Mouse (Mus musculus) E14TG2a.4 (cell line): ENCODE measurements around the gene Pecam1.

ENCODE experiments used
- CTCF ChIP-seq: conservative IDR thresholded peaks from 2 replicates; pipeline ENCODE4 v1.5.1; 2014; ENCODE audit warnings: low read length
- NANOG ChIP-seq: IDR thresholded peaks from 2 replicates; pipeline ENCODE4 v1.6.1; 2014; ENCODE audit warnings: borderline replicate concordance, low read length, mixed read lengths
- POU5F1 ChIP-seq: IDR thresholded peaks from 2 replicates; pipeline ENCODE4 v1.6.1; 2014; ENCODE audit warnings: low read length, borderline replicate concordance

- peak; percentile 52 for TF ChIP-seq CTCF
- TF ChIP-seq NANOG: no peak
- TF ChIP-seq POU5F1: no peak
Measured at GRCm38 (mm10) chr11:106767516-106767915, 17.1 kb upstream of the Pecam1 start.
